ENCODE assay signal across 15 mouse cellular contexts in genomic region chr3:121493997-121494421, GRCm38 (mm10). TPM values are rescaled to one million over a fixed set of nuclear protein-coding genes. Genes with fewer than 3 reads are reported as not detected.
DNase-seq lines count a peak whose midpoint lies in the region; ATAC-seq and TF ChIP-seq lines count a peak whose summit lies in the region.
"Had no signal": no experiment of that assay in that cellular context is flagged by ENCODE, and none has a peak within 500 bp of the region (broad histone marks: within the 10 kb centered on the region; RNA-seq: fewer than 3 reads in every experiment).

No protein-coding gene starts in this region.

- no peak for TF ChIP-seq CTCF in bone marrow, adult 2 months (IDR thresholded peaks at IDR 0.05; ENCODE audit: control insufficient read depth, insufficient read depth, low read length)

- peak; percentile 94 for ATAC-seq in CD4-positive, CD25-positive, alpha-beta regulatory T cell, adult 4 months
- ATAC-seq in erythroid progenitor cell, adult 5-6 weeks (replicated peaks; ENCODE audit: low FRiP score, poor library complexity, severe bottlenecking), result no peak
- ATAC-seq: intestine, embryonic 16.5 days; midbrain, embryonic 15.5 days had no signal

- 45% methylated on average over 7 of the region's 7 CpGs for WGBS in bone marrow, adult 2 months

- peak; percentile 11 for DNase-seq in lung, postnatal 36 days
- DNase-seq in lung, postnatal 14 days, result no peak
- DNase-seq in naive thymus-derived CD4-positive, alpha-beta T cell, adult 2 months (ENCODE audit: low read depth), result peak; percentile 89
- DNase-seq in frontal cortex, adult 2 months (ENCODE audit: extremely low spot score in 1 of 2, low spot score in 1 of 2), result no peak
- DNase-seq: cerebellum, adult 11-12 months; heart, adult 18-20 months; heart, postnatal 4 days; kidney, postnatal 25 days; lung, embryonic 14.5 days had no signal

- no peak overlapping the region for H3K27ac ChIP-seq in bone marrow, adult 2 months (ENCODE audit: control insufficient read depth, insufficient read depth, low read depth, low read length, poor library complexity)
- H3K27ac ChIP-seq: midbrain, embryonic 15.5 days had no signal

- H3K4me1 ChIP-seq in bone marrow, adult 2 months (ENCODE audit: control insufficient read depth, insufficient read depth, low read length), result no peaks in the 10 kb centered on the region; the same call in 1 of the 2 replicates

- peak overlapping the region; percentile 60 for H3K4me3 ChIP-seq in bone marrow, adult 2 months (replicated peaks; ENCODE audit: control insufficient read depth, low read depth, low read length)
- H3K4me3 ChIP-seq: midbrain, embryonic 15.5 days had no signal

- no peak for TF ChIP-seq POLR2A in bone marrow, adult 2 months (IDR thresholded peaks at IDR 0.05; ENCODE audit: borderline replicate concordance, control insufficient read depth, low read depth, low read length)

RNA-seq across cellular contexts. Expression of gene Slc44a3, which starts 38.2 kb away (rescaled TPM):
- not detected for polyA plus RNA-seq in CD4-positive, CD25-positive, alpha-beta regulatory T cell, adult 4 months (2017; shearing (Covaris generic))
- polyA plus RNA-seq in bone marrow, adult 2 months (2011; ENCODE audit: insufficient read depth, insufficient read length, low replicate concordance, missing spikeins), result 1.3 TPM in 1 of 2 replicates, not detected in the other
- polyA plus RNA-seq in frontal cortex, adult 2 months (2012; rRNA removed), result 0.21 and 0.46 TPM in 2 replicates
- not detected in 2 replicates for total RNA-seq in erythroid progenitor cell, adult 5-6 weeks (2015; ENCODE audit: low replicate concordance)
- not detected in 2 replicates for total RNA-seq in erythroid progenitor cell, adult 5-6 weeks (2017; ENCODE audit: low replicate concordance)
- total RNA-seq: layer of hippocampus, postnatal 25 days had no signal

Comparison
In these comparisons a context has a peak if more than half of its experiments do, and no peak if none do; other contexts are left out.
1. DNase-seq: peak in lung, postnatal 36 days (single experiment) and naive thymus-derived CD4-positive, alpha-beta T cell, adult 2 months (single experiment); none in lung, postnatal 14 days (single experiment) and frontal cortex, adult 2 months (0 of 2).